Comparison of ENCODE assay signal across 15 mouse cellular contexts in the genomic region with DNA sequence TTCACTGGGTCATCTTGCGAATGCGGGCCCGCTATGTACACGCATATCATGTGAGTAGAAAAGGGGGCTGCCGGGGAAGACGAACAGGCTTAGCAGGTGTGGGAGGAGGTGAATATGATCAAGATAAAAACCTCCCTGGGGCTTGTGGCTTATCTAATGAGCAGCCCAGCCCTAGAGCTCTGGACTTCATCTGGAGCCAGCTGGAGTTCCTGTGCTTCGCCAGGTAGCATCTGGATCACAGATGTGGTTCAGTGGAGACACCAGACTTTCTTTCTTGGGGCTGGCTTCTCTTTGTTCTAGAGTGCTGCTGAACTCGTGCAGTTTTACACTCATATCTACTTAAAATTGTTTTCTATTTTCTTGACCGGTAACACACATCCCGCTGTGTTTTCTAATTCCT. TPM values are rescaled to one million over a fixed set of nuclear protein-coding genes. Genes with fewer than 3 reads are reported as not detected.
"Had no signal": no experiment of that assay in that cellular context is flagged by ENCODE, and none has a peak within 500 bp of the region (broad histone marks: within the 10 kb centered on the region; RNA-seq: fewer than 3 reads in every experiment).

No protein-coding gene starts in this region.

- DNase-seq: kidney, adult 9 months; kidney, postnatal 4 days; left cerebral cortex, postnatal 4 days; lung, adult 2 months; lung, postnatal 10 days; lung, postnatal 4 days; midbrain, embryonic 14.5 days; right cerebral cortex, postnatal 14 days had no signal

- H3K27me3 ChIP-seq: intestine, embryonic 15.5 days; liver, embryonic 15.5 days; megakaryocyte, embryonic 14.5 days; neural tube, embryonic 13.5 days had no signal

- H3K27ac ChIP-seq: intestine, embryonic 15.5 days; kidney, postnatal 0 days; layer of hippocampus, adult 2 months; liver, embryonic 15.5 days; neural tube, embryonic 13.5 days had no signal

- H3K9me3 ChIP-seq: intestine, embryonic 15.5 days; liver, embryonic 15.5 days; neural tube, embryonic 13.5 days had no signal

- H3K4me1 ChIP-seq: liver, embryonic 15.5 days; megakaryocyte, embryonic 14.5 days; neural tube, embryonic 13.5 days had no signal

- H3K4me2 ChIP-seq: intestine, embryonic 15.5 days; liver, embryonic 15.5 days; neural tube, embryonic 13.5 days had no signal

- H3K9ac ChIP-seq: intestine, embryonic 15.5 days; liver, embryonic 15.5 days; neural tube, embryonic 13.5 days had no signal

- H3K4me3 ChIP-seq: intestine, embryonic 15.5 days; layer of hippocampus, adult 2 months; liver, embryonic 15.5 days; megakaryocyte, embryonic 14.5 days; neural tube, embryonic 13.5 days had no signal

- ATAC-seq: intestine, embryonic 15.5 days had no signal

- H3K36me3 ChIP-seq: intestine, embryonic 15.5 days; liver, embryonic 15.5 days; neural tube, embryonic 13.5 days had no signal

RNA-seq across cellular contexts. Expression of a gene that starts 14.8 kb away (rescaled TPM):
- total RNA-seq: monocyte, adult 5-6 weeks had no signal
